Mouse (Mus musculus): Measurements from ENCODE around the gene Hoxa3. TPM values are rescaled to one million over a fixed set of nuclear protein-coding genes. Genes with fewer than 3 reads are reported as not detected.
A peak's percentile ranks its signal among the peaks of the same experiment; 100 is the strongest.

Gene Hoxa3
- polyA plus RNA-seq, 1 experiment from 2014 or later, result 0.20 TPM

- Histone ChIP-seq H3K36me3 (replicated peaks) (no peaks in the 10 kb centered on the region), H3K27me3 (peaks cover 100% of the 10 kb centered on the region), H3K4me1 (replicated peaks) (peaks cover 7% of the 10 kb centered on the region), H3K9ac (no peak overlapping the region), H3K4me2 (no peak overlapping the region), H3K9me3 (replicated peaks) (no peaks in the 10 kb centered on the region), H3K4me3 (replicated peaks) (no peak overlapping the region), H3K27ac (replicated peaks) (no peak overlapping the region)
- WGBS (ENCODE audit: insufficient replicate concordance), result 28% methylated on average over 4 of the region's 4 CpGs
- ATAC-seq (ENCODE audit: insufficient read depth), result no peak
These were observed 6.1 kb downstream of the Hoxa3 start for GRCm38 (mm10) chr6:52206882-52207683.

- WGBS (ENCODE audit: insufficient replicate concordance), result 29% methylated on average over 55 of the region's 55 CpGs
- Histone ChIP-seq H3K27ac (replicated peaks) (no peak overlapping the region), H3K36me3 (replicated peaks) (no peaks in the 10 kb centered on the region), H3K27me3 (peaks cover 100% of the 10 kb centered on the region), H3K4me1 (replicated peaks) (peaks cover 4% of the 10 kb centered on the region), H3K9me3 (replicated peaks) (no peaks in the 10 kb centered on the region), H3K4me3 (replicated peaks) (no peak overlapping the region), H3K9ac (no peak overlapping the region), H3K4me2 (no peak overlapping the region)
- ATAC-seq (ENCODE audit: insufficient read depth), result no peak
These were observed 7.2 kb downstream of the Hoxa3 start for GRCm38 (mm10) chr6:52205638-52206621.

- WGBS (ENCODE audit: insufficient replicate concordance), result 30% methylated on average over 14 of the region's 14 CpGs
- Histone ChIP-seq H3K9ac (no peak overlapping the region), H3K4me2 (no peak overlapping the region), H3K27ac (replicated peaks) (no peak overlapping the region), H3K9me3 (replicated peaks) (no peaks in the 10 kb centered on the region), H3K4me1 (replicated peaks) (peaks cover 4% of the 10 kb centered on the region), H3K4me3 (replicated peaks) (no peak overlapping the region), H3K36me3 (replicated peaks) (no peaks in the 10 kb centered on the region), H3K27me3 (peaks cover 100% of the 10 kb centered on the region)
- ATAC-seq (ENCODE audit: insufficient read depth), result no peak
These were observed 7.9 kb downstream of the Hoxa3 start for GRCm38 (mm10) chr6:52205221-52205620.

- H3K4me2 ChIP-seq, result peak within 1 kb of the TSS; percentile 61
- H3K9me3 ChIP-seq (replicated peaks), result no peaks in the 10 kb centered on the region
- H3K4me3 ChIP-seq (replicated peaks), result peak within 1 kb of the TSS; percentile 50
- ATAC-seq (ENCODE audit: insufficient read depth), result no peak
- no peaks in the 10 kb centered on the region for H3K36me3 ChIP-seq (replicated peaks)
- peak within 1 kb of the TSS; percentile 21; the same call in 1 of the 2 replicates for H3K9ac ChIP-seq
- H3K27me3 ChIP-seq, result peaks cover 100% of the 10 kb centered on the region
- no peak within 1 kb of the TSS for H3K27ac ChIP-seq (replicated peaks)
- WGBS (ENCODE audit: insufficient replicate concordance), result under 1% methylated on average over 65 of the region's 65 CpGs
- peaks cover 4% of the 10 kb centered on the region for H3K4me1 ChIP-seq (replicated peaks)
These were observed 8.9 kb downstream of the Hoxa3 start, which contains the start of gene Hoxa5 for GRCm38 (mm10) chr6:52204050-52204752. Gene Hoxa5, minus strand, starts transcription at chr6:52204587.

GRCm38 (mm10) chr6:52203371-52204049 lies 9.6 kb downstream of the Hoxa3 start:
- H3K36me3 ChIP-seq (replicated peaks), result no peaks in the 10 kb centered on the region
- H3K4me3 ChIP-seq (replicated peaks), result peak overlapping the region; percentile 50
- peak overlapping the region; percentile 21; the same call in 1 of the 2 replicates for H3K9ac ChIP-seq
- WGBS (ENCODE audit: insufficient replicate concordance), result 2% methylated on average over 45 of the region's 46 CpGs
- no peak for ATAC-seq (ENCODE audit: insufficient read depth)
- H3K27me3 ChIP-seq, result peaks cover 100% of the 10 kb centered on the region
- H3K9me3 ChIP-seq (replicated peaks), result no peaks in the 10 kb centered on the region
- H3K27ac ChIP-seq (replicated peaks), result no peak overlapping the region
- peak overlapping the region; percentile 61 for H3K4me2 ChIP-seq
- peaks cover 4% of the 10 kb centered on the region for H3K4me1 ChIP-seq (replicated peaks)

- H3K9me3 ChIP-seq (replicated peaks), result no peaks in the 10 kb centered on the region
- H3K9ac ChIP-seq, result no peak overlapping the region
- peaks cover 100% of the 10 kb centered on the region for H3K27me3 ChIP-seq
- 9% methylated on average over 10 of the region's 10 CpGs for WGBS (ENCODE audit: insufficient replicate concordance)
- H3K4me1 ChIP-seq (replicated peaks), result no peaks in the 10 kb centered on the region; the same call in none of the 2 replicates
- H3K4me2 ChIP-seq, result peak overlapping the region; percentile 61
- no peak for ATAC-seq (ENCODE audit: insufficient read depth)
- no peaks in the 10 kb centered on the region for H3K36me3 ChIP-seq (replicated peaks)
- H3K4me3 ChIP-seq (replicated peaks), result peak overlapping the region; percentile 50
- H3K27ac ChIP-seq (replicated peaks), result no peak overlapping the region
These were observed 10.1 kb downstream of the Hoxa3 start for GRCm38 (mm10) chr6:52203121-52203370.

- no peaks in the 10 kb centered on the region; the same call in none of the 2 replicates for H3K4me1 ChIP-seq (replicated peaks)
- no peak for ATAC-seq (ENCODE audit: insufficient read depth)
- no peaks in the 10 kb centered on the region for H3K9me3 ChIP-seq (replicated peaks)
- H3K27ac ChIP-seq (replicated peaks), result no peak overlapping the region
- peak overlapping the region; percentile 50; the same call in 1 of the 2 replicates for H3K4me3 ChIP-seq (replicated peaks)
- no peaks in the 10 kb centered on the region for H3K36me3 ChIP-seq (replicated peaks)
- no peak overlapping the region for H3K4me2 ChIP-seq
- WGBS (ENCODE audit: insufficient replicate concordance), result 35% methylated on average over 22 of the region's 22 CpGs
- H3K27me3 ChIP-seq, result peaks cover 100% of the 10 kb centered on the region
- H3K9ac ChIP-seq, result no peak overlapping the region
These were observed 10.6 kb downstream of the Hoxa3 start for GRCm38 (mm10) chr6:52202362-52203120.

- H3K9me3 ChIP-seq (replicated peaks), result no peaks in the 10 kb centered on the region
- H3K27me3 ChIP-seq, result peaks cover 100% of the 10 kb centered on the region
- no peaks in the 10 kb centered on the region; the same call in none of the 2 replicates for H3K4me1 ChIP-seq (replicated peaks)
- H3K36me3 ChIP-seq (replicated peaks), result no peaks in the 10 kb centered on the region
- H3K4me2 ChIP-seq, result no peak overlapping the region
- H3K4me3 ChIP-seq (replicated peaks), result no peak overlapping the region
- no peak overlapping the region for H3K9ac ChIP-seq
- 56% methylated on average over 1 of the region's 1 CpGs for WGBS (ENCODE audit: insufficient replicate concordance)
- no peak overlapping the region for H3K27ac ChIP-seq (replicated peaks)
- ATAC-seq (ENCODE audit: insufficient read depth), result no peak
These were observed 11.9 kb downstream of the Hoxa3 start for GRCm38 (mm10) chr6:52201269-52201668.

- Histone ChIP-seq H3K9ac (no peak overlapping the region), H3K4me2 (no peak overlapping the region)
- ATAC-seq (ENCODE audit: insufficient read depth), result no peak
These were observed 12.3 kb downstream of the Hoxa3 start for GRCm38 (mm10) chr6:52200751-52201250.

More at GRCm38 (mm10) chr6:52200751-52201250, 12.3 kb downstream of the Hoxa3 start:
- H3K27ac ChIP-seq (replicated peaks), result no peak overlapping the region
- H3K27me3 ChIP-seq, result peaks cover 100% of the 10 kb centered on the region
- H3K4me1 ChIP-seq (replicated peaks), result no peaks in the 10 kb centered on the region; the same call in none of the 2 replicates
- 60% methylated on average over 10 of the region's 10 CpGs for WGBS (ENCODE audit: insufficient replicate concordance)
- no peaks in the 10 kb centered on the region for H3K36me3 ChIP-seq (replicated peaks)
- no peaks in the 10 kb centered on the region for H3K9me3 ChIP-seq (replicated peaks)
- no peak overlapping the region for H3K4me3 ChIP-seq (replicated peaks)

All from liver, embryonic 15.5 days (tissue).